Comparison of ENCODE assay signal across 8 mouse cellular contexts in genomic region chrX:12068978-12069724, GRCm38 (mm10).
A peak's percentile ranks its signal among the peaks of the same experiment; 100 is the strongest.
DNase-seq lines count a peak whose midpoint lies in the region; ATAC-seq lines count a peak whose summit lies in the region.

No protein-coding gene starts in this region.

- H3K36me3 ChIP-seq in midbrain, embryonic 13.5 days: no peaks in the 10 kb centered on the region

- peak overlapping the region; percentile 76 for H3K27ac ChIP-seq in midbrain, embryonic 13.5 days

- WGBS in midbrain, embryonic 13.5 days: 4% methylated on average over 26 of the region's 26 CpGs

- H3K27me3 ChIP-seq in midbrain, embryonic 13.5 days: peaks cover 71% of the 10 kb centered on the region

- no peaks in the 10 kb centered on the region for H3K9me3 ChIP-seq in midbrain, embryonic 13.5 days

- 0 out of 2 replicates have a peak overlapping the region, but pooled peaks have one; percentile 11 for H3K4me3 ChIP-seq in midbrain, embryonic 13.5 days (replicated peaks)

- H3K9ac ChIP-seq in midbrain, embryonic 13.5 days (replicated peaks): peak overlapping the region; percentile 53

- H3K4me1 ChIP-seq in midbrain, embryonic 13.5 days (replicated peaks): peaks cover 99% of the 10 kb centered on the region

- H3K4me2 ChIP-seq in midbrain, embryonic 13.5 days (replicated peaks): peak overlapping the region; percentile 46

- DNase-seq in frontal cortex, postnatal 36 days (ENCODE audit: low spot score in 2 of 2): no peak
- peak; percentile 29 for DNase-seq in right cerebral cortex, postnatal 4 days
- no peak for DNase-seq in right cerebral cortex, adult 2 months (ENCODE audit: low spot score in 2 of 2)
- DNase-seq in induced T-regulatory cell, adult 2 months (ENCODE audit: low read depth): peak; percentile 45
- DNase-seq in gastrocnemius, postnatal 25 days: no peak
- DNase-seq in MN1 (ENCODE audit: low spot score): no peak

- peak; percentile 54 for ATAC-seq in frontal cortex, adult (ENCODE audit: low TSS enrichment)
- peak; percentile 79 for ATAC-seq in midbrain, embryonic 13.5 days

Comparison
In these comparisons a context has a peak if more than half of its experiments do, and no peak if none do; other contexts are left out.
1. DNase-seq: peak in right cerebral cortex, postnatal 4 days (single experiment) and induced T-regulatory cell, adult 2 months (single experiment); none in frontal cortex, postnatal 36 days (0 of 2), right cerebral cortex, adult 2 months (0 of 2), gastrocnemius, postnatal 25 days (single experiment) and MN1 (single experiment).